Mouse (Mus musculus) lung, embryonic 14.5 days (tissue): Measurements from ENCODE around the gene Grap2. TPM values are rescaled to one million over a fixed set of nuclear protein-coding genes. Genes with fewer than 3 reads are reported as not detected.

Experiments used
- ATAC-seq: fragments of 200-750 bp; cut with Nextera tagmentation; 2 replicates; pipeline ENCODE4 v1.8.0; 2017; ENCODE audit warnings: mild to moderate bottlenecking, moderate TSS enrichment, moderate library complexity; ENCODE audit not compliant: insufficient read depth
- DNase-seq: peaks from one replicate; pipeline ENCODE4 v3.0.0-alpha.2; 2015
- H3K27ac ChIP-seq: fragments of 300-500 bp; sonication (generic); 2 replicates; pipeline ENCODE4 v1.5.1; 2014; ENCODE audit warnings: low read depth, mild to moderate bottlenecking, moderate library complexity
- H3K27me3 ChIP-seq: fragments of 300-500 bp; sonication (generic); 2 replicates; pipeline ENCODE4 v1.6.1; 2014; ENCODE audit warnings: low read length, control low read depth; ENCODE audit not compliant: insufficient read depth
- H3K36me3 ChIP-seq: fragments of 300-500 bp; sonication (generic); 2 replicates; pipeline ENCODE4 v1.6.1; 2014; ENCODE audit warnings: control low read depth; ENCODE audit not compliant: insufficient read depth
- H3K4me1 ChIP-seq: fragments of 300-500 bp; sonication (generic); 2 replicates; pipeline ENCODE4 v1.6.1; 2014; ENCODE audit warnings: antibody characterized with exemption, control low read depth; ENCODE audit not compliant: insufficient read depth
- H3K4me2 ChIP-seq: fragments of 300-500 bp; sonication (generic); 2 replicates; pipeline ENCODE4 v1.6.1; 2014; ENCODE audit warnings: mild to moderate bottlenecking
- H3K4me3 ChIP-seq: fragments of 300-500 bp; sonication (generic); 2 replicates; pipeline ENCODE4 v1.5.1; 2014; ENCODE audit warnings: low read depth, low read length
- H3K9ac ChIP-seq: fragments of 300-500 bp; sonication (generic); 2 replicates; pipeline ENCODE4 v1.6.1; 2014
- H3K9me3 ChIP-seq: fragments of 300-500 bp; sonication (generic); 2 replicates; pipeline ENCODE4 v1.6.1; 2016; ENCODE audit warnings: low read depth, low read length, control low read depth
- CTCF ChIP-seq: IDR thresholded peaks from 2 replicates; pipeline ENCODE4 v1.5.1; 2016; ENCODE audit warnings: antibody characterized with exemption, low read depth
- WGBS: fragments of 180-500 bp; shearing (Covaris S2); extraction: QIAGEN DNeasy Blood & Tissue Kit; methylation state at CpG from one replicate; pipeline ENCODE4 v1.1.7; 2014; 5-methylcytosine and 5-hydroxymethylcytosine counted together
- polyA plus RNA-seq: library from polyadenylated mRNA; unstranded; fragments of >200 nt; fragmentation: Nextera tagmentation; extraction: Ambion mirVana; gene quantifications from 2 replicates; pipeline ENCODE4 v1.2.1, GENCODE M21; 2014

The Grap2 gene
- polyA plus RNA-seq, 1 experiment from 2014 or later, result 1.8 TPM

GRCm38 (mm10) chr15:80559978-80560377 is 12.4 kb upstream of the Grap2 start:
- 26% methylated on average over 14 of the region's 14 CpGs for WGBS
- ATAC-seq (no peak), DNase-seq (peak; percentile 20)
- H3K27me3 ChIP-seq, result no peaks in the 10 kb centered on the region
- H3K4me3 ChIP-seq, result no peak overlapping the region
- H3K36me3 ChIP-seq, result no peaks in the 10 kb centered on the region
- H3K4me1 ChIP-seq, result no peaks in the 10 kb centered on the region
- no peaks in the 10 kb centered on the region for H3K9me3 ChIP-seq
- H3K4me2 ChIP-seq, result no peak overlapping the region; the same call in 1 of the 2 replicates
- H3K9ac ChIP-seq, result no peak overlapping the region
- H3K27ac ChIP-seq, result no peak overlapping the region
- TF ChIP-seq CTCF, result no peak

GRCm38 (mm10) chr15:80560646-80561580 is 11.5 kb upstream of the Grap2 start:
- no peaks in the 10 kb centered on the region for H3K4me1 ChIP-seq
- no peaks in the 10 kb centered on the region for H3K27me3 ChIP-seq
- no peak for DNase-seq
- no peak overlapping the region for H3K4me2 ChIP-seq
- no peak for TF ChIP-seq CTCF
- no peak overlapping the region for H3K27ac ChIP-seq
- no peak overlapping the region for H3K4me3 ChIP-seq
- no peaks in the 10 kb centered on the region for H3K36me3 ChIP-seq
- H3K9ac ChIP-seq, result no peak overlapping the region
- ATAC-seq, result no peak
- WGBS, result 53% methylated on average over 15 of the region's 15 CpGs
- no peaks in the 10 kb centered on the region for H3K9me3 ChIP-seq

GRCm38 (mm10) chr15:80562446-80562845 is 9.9 kb upstream of the Grap2 start:
- H3K4me1 ChIP-seq, result no peaks in the 10 kb centered on the region
- H3K9ac ChIP-seq, result no peak overlapping the region
- no peak overlapping the region for H3K4me2 ChIP-seq
- no peak for DNase-seq
- 65% methylated on average over 3 of the region's 3 CpGs for WGBS
- no peak for ATAC-seq
- no peaks in the 10 kb centered on the region for H3K27me3 ChIP-seq
- H3K4me3 ChIP-seq, result no peak overlapping the region
- no peak for TF ChIP-seq CTCF
- no peak overlapping the region for H3K27ac ChIP-seq
- no peaks in the 10 kb centered on the region for H3K36me3 ChIP-seq
- H3K9me3 ChIP-seq, result no peaks in the 10 kb centered on the region

- DNase-seq, result peak; percentile 28
- Histone ChIP-seq H3K4me3 (no peak overlapping the region), H3K27ac (no peak overlapping the region), H3K9me3 (no peaks in the 10 kb centered on the region), H3K4me2 (no peak overlapping the region), H3K9ac (no peak overlapping the region), H3K36me3 (no peaks in the 10 kb centered on the region), H3K27me3 (no peaks in the 10 kb centered on the region), H3K4me1 (no peaks in the 10 kb centered on the region)
- 89% methylated on average over 6 of the region's 6 CpGs for WGBS
- peak; percentile 53 for TF ChIP-seq CTCF
- no peak for ATAC-seq
Measured at GRCm38 (mm10) chr15:80563634-80564208, 8.7 kb upstream of the Grap2 start.

GRCm38 (mm10) chr15:80565106-80565665 is 7.2 kb upstream of the Grap2 start, which contains the start of gene Enthd1:
Gene Enthd1 (minus strand): TSS chr15:80565156.
- no peaks in the 10 kb centered on the region for H3K4me1 ChIP-seq
- no peaks in the 10 kb centered on the region for H3K27me3 ChIP-seq
- H3K36me3 ChIP-seq, result no peaks in the 10 kb centered on the region
- 77% methylated on average over 19 of the region's 19 CpGs for WGBS
- DNase-seq, result no peak
- H3K27ac ChIP-seq, result no peak within 1 kb of the TSS
- ATAC-seq, result no peak
- TF ChIP-seq CTCF, result no peak
- H3K9me3 ChIP-seq, result no peaks in the 10 kb centered on the region
- H3K4me3 ChIP-seq, result no peak within 1 kb of the TSS
- H3K9ac ChIP-seq, result no peak within 1 kb of the TSS
- H3K4me2 ChIP-seq, result no peak within 1 kb of the TSS

GRCm38 (mm10) chr15:80566696-80567095 is 5.7 kb upstream of the Grap2 start:
- H3K9me3 ChIP-seq, result no peaks in the 10 kb centered on the region
- no peak overlapping the region for H3K9ac ChIP-seq
- H3K36me3 ChIP-seq, result no peaks in the 10 kb centered on the region
- WGBS, result 85% methylated on average over 6 of the region's 6 CpGs
- H3K4me1 ChIP-seq, result no peaks in the 10 kb centered on the region
- no peak for ATAC-seq
- H3K27me3 ChIP-seq, result no peaks in the 10 kb centered on the region
- H3K4me2 ChIP-seq, result no peak overlapping the region
- TF ChIP-seq CTCF, result no peak
- no peak for DNase-seq
- H3K4me3 ChIP-seq, result no peak overlapping the region
- H3K27ac ChIP-seq, result no peak overlapping the region

GRCm38 (mm10) chr15:80567139-80567538 is 5.3 kb upstream of the Grap2 start:
- DNase-seq, result no peak
- 80% methylated on average over 3 of the region's 3 CpGs for WGBS

More at GRCm38 (mm10) chr15:80567139-80567538, 5.3 kb upstream of the Grap2 start:
- H3K4me2 ChIP-seq, result no peak overlapping the region
- H3K27ac ChIP-seq, result no peak overlapping the region
- H3K9me3 ChIP-seq, result no peaks in the 10 kb centered on the region
- no peaks in the 10 kb centered on the region for H3K27me3 ChIP-seq
- H3K4me1 ChIP-seq, result no peaks in the 10 kb centered on the region
- ATAC-seq, result no peak
- H3K36me3 ChIP-seq, result no peaks in the 10 kb centered on the region
- no peak overlapping the region for H3K9ac ChIP-seq
- no peak overlapping the region for H3K4me3 ChIP-seq
- TF ChIP-seq CTCF, result no peak
